Mouse (Mus musculus) heart, postnatal 0 days (tissue): ENCODE measurements around the gene Setd3.

Source experiments
- CTCF ChIP-seq: IDR thresholded peaks from 2 replicates; pipeline ENCODE4 v1.5.1; 2016; ENCODE audit warnings: antibody characterized with exemption, control low read depth, low read depth
- EP300 ChIP-seq: IDR thresholded peaks from 2 replicates; pipeline ENCODE4 v1.6.1; 2016; ENCODE audit warnings: antibody characterized with exemption, low read depth

GRCm38 (mm10) chr12:108225781-108226180, 46.7 kb upstream of the Setd3 start:
- no peak for TF ChIP-seq CTCF
- TF ChIP-seq EP300 = no peak
